Mouse (Mus musculus): ENCODE results near the gene F3.

- no peak for TF ChIP-seq MAFK (IDR thresholded peaks at IDR 0.05; ENCODE audit: insufficient read depth, low read depth, low read length)
- no peak for TF ChIP-seq ZC3H11A (IDR thresholded peaks at IDR 0.05; ENCODE audit: borderline replicate concordance, low read depth, low read length)
Observed at GRCm38 (mm10) chr3:121715336-121715735, 8.0 kb upstream of the F3 start.
